Mouse (Mus musculus) stomach, embryonic 16.5 days (tissue): Measurements from ENCODE around the gene Trem3. TPM values are rescaled to one million over a fixed set of nuclear protein-coding genes. Genes with fewer than 3 reads are reported as not detected.

Source experiments
- ATAC-seq: fragments of 200-750 bp; cut with Nextera tagmentation; 2 replicates; pipeline ENCODE4 v1.8.0; 2017; ENCODE audit warnings: moderate number of reproducible peaks, moderate TSS enrichment; ENCODE audit not compliant: insufficient read depth, low FRiP score
- H3K27ac ChIP-seq: fragments of 300-500 bp; sonication (generic); 2 replicates; pipeline ENCODE4 v1.5.1; 2014; ENCODE audit warnings: low read length
- H3K27me3 ChIP-seq: fragments of 300-500 bp; sonication (generic); 2 replicates; pipeline ENCODE4 v1.6.1; 2014; ENCODE audit warnings: low read length, control low read depth, mixed read lengths; ENCODE audit not compliant: control insufficient read depth, insufficient read depth
- H3K36me3 ChIP-seq: fragments of 300-500 bp; sonication (generic); 2 replicates; pipeline ENCODE4 v1.6.1; 2014; ENCODE audit warnings: low read length; ENCODE audit not compliant: control insufficient read depth, insufficient read depth
- H3K4me1 ChIP-seq: fragments of 300-500 bp; sonication (generic); 2 replicates; pipeline ENCODE4 v1.6.1; 2014; ENCODE audit warnings: low read length, control low read depth, mixed read lengths; ENCODE audit not compliant: control insufficient read depth, insufficient read depth
- H3K4me2 ChIP-seq: fragments of 300-500 bp; sonication (generic); 2 replicates; pipeline ENCODE4 v1.6.1; 2014; ENCODE audit warnings: low read depth, low read length, mixed read lengths
- H3K4me3 ChIP-seq: fragments of 300-500 bp; sonication (generic); replicated peaks from 2 replicates; pipeline ENCODE4 v1.5.1; 2014; ENCODE audit warnings: mild to moderate bottlenecking, low read length
- H3K9ac ChIP-seq: fragments of 300-500 bp; sonication (generic); 2 replicates; pipeline ENCODE4 v1.6.1; 2014; ENCODE audit warnings: low read length
- H3K9me3 ChIP-seq: fragments of 300-500 bp; sonication (generic); replicated peaks from 2 replicates; pipeline ENCODE4 v1.6.1; 2016; ENCODE audit warnings: low read length, control low read depth; ENCODE audit not compliant: control insufficient read depth
- WGBS: fragments of 180-500 bp; shearing (Covaris S2); extraction: QIAGEN DNeasy Blood & Tissue Kit; methylation state at CpG from one replicate; pipeline ENCODE4 v1.1.7; 2014; 5-methylcytosine and 5-hydroxymethylcytosine counted together
- polyA plus RNA-seq: library from polyadenylated mRNA; unstranded; fragments of >200 nt; fragmentation: Nextera tagmentation; extraction: Ambion mirVana; gene quantifications from 2 replicates; pipeline ENCODE4 v1.2.1, GENCODE M21; 2015

Gene Trem3
- polyA plus RNA-seq, 1 experiment from 2014 or later, result 1.1 TPM

- no peak overlapping the region for H3K4me3 ChIP-seq
- no peaks in the 10 kb centered on the region for H3K27me3 ChIP-seq
- H3K4me2 ChIP-seq, result no peak overlapping the region
- no peaks in the 10 kb centered on the region for H3K9me3 ChIP-seq
- no peak overlapping the region for H3K27ac ChIP-seq
- ATAC-seq, result no peak
- H3K36me3 ChIP-seq, result no peaks in the 10 kb centered on the region
- no peak overlapping the region for H3K9ac ChIP-seq
- WGBS, result 43% methylated on average over 4 of the region's 4 CpGs
- no peaks in the 10 kb centered on the region for H3K4me1 ChIP-seq
Observed at GRCm38 (mm10) chr17:48235773-48236370, 11.7 kb upstream of the Trem3 start.

GRCm38 (mm10) chr17:48237621-48238020, 10.0 kb upstream of the Trem3 start:
- Histone ChIP-seq H3K9ac (no peak overlapping the region), H3K27ac (no peak overlapping the region), H3K9me3 (no peaks in the 10 kb centered on the region), H3K4me1 (no peaks in the 10 kb centered on the region), H3K4me3 (no peak overlapping the region), H3K4me2 (no peak overlapping the region), H3K36me3 (no peaks in the 10 kb centered on the region), H3K27me3 (no peaks in the 10 kb centered on the region)
- 93% methylated on average over 8 of the region's 8 CpGs for WGBS
- ATAC-seq, result no peak

GRCm38 (mm10) chr17:48249039-48249438, 1.5 kb downstream of the Trem3 start:
- no peak overlapping the region for H3K4me2 ChIP-seq
- H3K4me1 ChIP-seq, result no peaks in the 10 kb centered on the region
- no peak overlapping the region for H3K27ac ChIP-seq
- no peak overlapping the region for H3K4me3 ChIP-seq
- H3K9ac ChIP-seq, result no peak overlapping the region
- H3K9me3 ChIP-seq, result no peaks in the 10 kb centered on the region
- ATAC-seq, result no peak
- no peaks in the 10 kb centered on the region for H3K27me3 ChIP-seq
- H3K36me3 ChIP-seq, result no peaks in the 10 kb centered on the region

GRCm38 (mm10) chr17:48249501-48249900, 1.9 kb downstream of the Trem3 start:
- no peak overlapping the region for H3K9ac ChIP-seq
- no peaks in the 10 kb centered on the region for H3K27me3 ChIP-seq
- 69% methylated on average over 11 of the region's 11 CpGs for WGBS
- no peaks in the 10 kb centered on the region for H3K36me3 ChIP-seq
- no peak overlapping the region for H3K4me3 ChIP-seq
- no peak for ATAC-seq
- no peak overlapping the region for H3K4me2 ChIP-seq
- H3K27ac ChIP-seq, result no peak overlapping the region
- no peaks in the 10 kb centered on the region for H3K4me1 ChIP-seq
- no peaks in the 10 kb centered on the region for H3K9me3 ChIP-seq

GRCm38 (mm10) chr17:48250631-48251030, 3.1 kb downstream of the Trem3 start:
- Histone ChIP-seq H3K4me2 (no peak overlapping the region), H3K36me3 (no peaks in the 10 kb centered on the region), H3K9me3 (no peaks in the 10 kb centered on the region), H3K9ac (no peak overlapping the region), H3K4me3 (no peak overlapping the region), H3K27ac (no peak overlapping the region), H3K27me3 (no peaks in the 10 kb centered on the region), H3K4me1 (no peaks in the 10 kb centered on the region)
- 87% methylated on average over 7 of the region's 7 CpGs for WGBS
- no peak for ATAC-seq

GRCm38 (mm10) chr17:48256575-48256974, 9.0 kb downstream of the Trem3 start:
- H3K27me3 ChIP-seq, result no peaks in the 10 kb centered on the region

GRCm38 (mm10) chr17:48261868-48262267, 14.3 kb downstream of the Trem3 start:
- H3K4me3 ChIP-seq, result no peak overlapping the region
- no peaks in the 10 kb centered on the region for H3K36me3 ChIP-seq
- no peak overlapping the region for H3K9ac ChIP-seq
- H3K4me1 ChIP-seq, result no peaks in the 10 kb centered on the region
- no peak overlapping the region for H3K27ac ChIP-seq
- ATAC-seq, result no peak
- 59% methylated on average over 2 of the region's 2 CpGs for WGBS
- no peak overlapping the region for H3K4me2 ChIP-seq
- H3K9me3 ChIP-seq, result peaks cover 9% of the 10 kb centered on the region; the same call in 1 of the 2 replicates
- H3K27me3 ChIP-seq, result no peaks in the 10 kb centered on the region

More at GRCm38 (mm10) chr17:48256575-48256974, 9.0 kb downstream of the Trem3 start:
- Histone ChIP-seq H3K36me3 (no peaks in the 10 kb centered on the region), H3K4me2 (no peak overlapping the region), H3K9ac (no peak overlapping the region), H3K4me1 (no peaks in the 10 kb centered on the region), H3K27ac (no peak overlapping the region), H3K4me3 (no peak overlapping the region), H3K9me3 (peaks cover 9% of the 10 kb centered on the region; the same call in 1 of the 2 replicates)
- no peak for ATAC-seq

GRCm38 (mm10) chr17:48263741-48264362, 16.3 kb downstream of the Trem3 start, which contains the start of gene Treml4:
Gene Treml4 (plus strand): TSS chr17:48264295.
- WGBS, result 80% methylated on average over 3 of the region's 3 CpGs
- no peak for ATAC-seq
- Histone ChIP-seq H3K4me3 (no peak within 1 kb of the TSS), H3K36me3 (no peaks in the 10 kb centered on the region), H3K4me2 (no peak within 1 kb of the TSS), H3K4me1 (no peaks in the 10 kb centered on the region), H3K27ac (no peak within 1 kb of the TSS), H3K9ac (no peak within 1 kb of the TSS), H3K27me3 (no peaks in the 10 kb centered on the region), H3K9me3 (peaks cover 9% of the 10 kb centered on the region; the same call in 1 of the 2 replicates)

GRCm38 (mm10) chr17:48264662-48265061, 17.1 kb downstream of the Trem3 start:
- no peak for ATAC-seq
- Histone ChIP-seq H3K36me3 (no peaks in the 10 kb centered on the region), H3K9ac (no peak overlapping the region), H3K9me3 (0 out of 2 replicates have a peak, but pooled peaks cover 2% of the 10 kb centered on the region), H3K4me3 (no peak overlapping the region), H3K4me2 (no peak overlapping the region), H3K27me3 (no peaks in the 10 kb centered on the region), H3K27ac (no peak overlapping the region), H3K4me1 (no peaks in the 10 kb centered on the region)
- WGBS, result 93% methylated on average over 7 of the region's 7 CpGs
